Mouse (Mus musculus): ENCODE measurements around the gene Abcg1. TPM values are rescaled to one million over a fixed set of nuclear protein-coding genes. Genes with fewer than 3 reads are reported as not detected.
A peak's percentile ranks its signal among the peaks of the same experiment; 100 is the strongest.

Gene Abcg1
- polyA plus RNA-seq, 1 experiment from 2014 or later = 10.1 TPM

DNA sequence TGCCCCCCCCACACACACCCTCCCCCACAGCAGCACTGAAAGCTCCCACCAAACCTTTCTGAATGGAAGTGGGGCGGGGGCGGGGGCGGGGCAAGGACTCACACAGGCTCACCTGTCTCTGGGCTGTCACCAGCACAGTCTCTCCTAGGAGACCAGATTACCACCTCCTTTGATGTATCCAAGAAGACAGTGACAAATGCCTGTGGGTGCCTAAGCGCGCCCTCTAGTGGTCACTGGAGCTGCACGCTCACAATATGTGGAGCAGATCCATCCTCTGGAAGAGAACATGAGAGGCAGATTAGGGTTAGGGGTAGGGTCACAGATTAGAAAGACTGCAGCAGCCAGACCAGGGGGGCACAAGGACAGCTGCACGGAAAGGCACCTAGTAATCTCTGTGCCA lies 62.0 kb downstream of the Abcg1 start:
- Histone ChIP-seq H3K4me3 (ENCODE audit: low read depth, low read length) (no peak overlapping the region), H3K27me3 (ENCODE audit: control insufficient read depth, insufficient read depth, low read length) (no peaks in the 10 kb centered on the region), H3K4me1 (replicated peaks; ENCODE audit: control insufficient read depth, insufficient read depth, low read length) (0 out of 2 replicates have a peak, but pooled peaks cover 3% of the 10 kb centered on the region), H3K4me2 (ENCODE audit: low read depth, low read length, severe bottlenecking) (no peak overlapping the region), H3K36me3 (ENCODE audit: control insufficient read depth, insufficient read depth, low read length) (no peaks in the 10 kb centered on the region), H3K27ac (ENCODE audit: low read depth, low read length) (no peak overlapping the region), H3K9ac (ENCODE audit: low read length) (no peak overlapping the region), H3K9me3 (ENCODE audit: control insufficient read depth, low read length) (no peaks in the 10 kb centered on the region)
- ATAC-seq (replicated peaks; ENCODE audit: low FRiP score) (peak; percentile 44; the same call in 1 of the 2 replicates), DNase-seq (ENCODE audit: low spot score) (peak; percentile 91)
- 4% methylated on average over 7 of the region's 7 CpGs for WGBS

- Histone ChIP-seq H3K9me3 (ENCODE audit: control insufficient read depth, low read length) (no peaks in the 10 kb centered on the region), H3K9ac (ENCODE audit: low read length) (no peak overlapping the region), H3K27me3 (ENCODE audit: control insufficient read depth, insufficient read depth, low read length) (no peaks in the 10 kb centered on the region), H3K4me2 (ENCODE audit: low read depth, low read length, severe bottlenecking) (no peak overlapping the region), H3K27ac (ENCODE audit: low read depth, low read length) (no peak overlapping the region), H3K36me3 (ENCODE audit: control insufficient read depth, insufficient read depth, low read length) (no peaks in the 10 kb centered on the region), H3K4me1 (replicated peaks; ENCODE audit: control insufficient read depth, insufficient read depth, low read length) (peaks cover 3% of the 10 kb centered on the region; the same call in 1 of the 2 replicates), H3K4me3 (ENCODE audit: low read depth, low read length) (no peak overlapping the region)
- DNase-seq (ENCODE audit: low spot score) = peak; percentile 89
- ATAC-seq (replicated peaks; ENCODE audit: low FRiP score) = no peak
- 13% methylated on average over 8 of the region's 8 CpGs for WGBS
Observed at GRCm38 (mm10) chr17:31121975-31122374, 64.5 kb downstream of the Abcg1 start.

DNA sequence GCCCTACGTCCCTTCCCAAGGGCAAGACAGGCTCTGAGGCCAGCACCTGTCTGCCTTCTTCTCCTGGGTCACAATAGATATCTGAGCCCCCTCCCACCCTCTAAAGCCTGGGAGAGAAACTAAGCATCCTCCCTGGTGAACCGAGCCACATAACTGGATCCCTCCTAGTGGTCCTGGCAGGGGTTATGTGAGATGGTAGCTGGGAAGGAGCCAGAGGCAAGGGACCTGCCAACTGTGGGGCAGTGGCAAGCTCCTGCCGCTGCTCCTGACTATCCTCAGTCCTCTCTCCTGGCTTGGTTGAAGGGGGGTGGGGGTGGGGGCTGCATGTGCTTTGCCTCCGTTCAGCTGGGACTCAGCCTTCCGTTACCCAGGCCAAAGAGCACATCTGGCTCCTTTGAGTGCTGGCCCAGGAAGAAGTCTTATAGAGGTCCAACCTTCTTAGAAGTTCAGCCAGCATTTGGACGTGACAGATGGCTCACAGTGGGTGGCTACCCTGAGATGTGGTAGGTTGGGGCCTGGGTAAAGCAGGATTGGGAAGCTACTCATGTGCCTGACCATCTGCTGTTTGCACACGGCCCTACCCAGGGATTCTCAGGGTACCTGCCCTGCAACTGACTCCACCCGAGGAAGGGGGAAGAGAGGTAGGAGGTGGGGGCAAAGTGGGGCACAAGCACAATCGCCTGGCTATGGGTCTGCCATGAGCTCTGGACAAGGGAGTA lies 68.2 kb downstream of the Abcg1 start:
- H3K4me3 ChIP-seq (ENCODE audit: low read depth, low read length) = no peak overlapping the region
- DNase-seq (ENCODE audit: low spot score) (no peak), ATAC-seq (replicated peaks; ENCODE audit: low FRiP score) (0 out of 2 replicates have a peak, but pooled peaks have one; percentile 30)
- H3K27me3 ChIP-seq (ENCODE audit: control insufficient read depth, insufficient read depth, low read length) = no peaks in the 10 kb centered on the region
- WGBS = 57% methylated on average over 9 of the region's 9 CpGs
- H3K36me3 ChIP-seq (ENCODE audit: control insufficient read depth, insufficient read depth, low read length) = no peaks in the 10 kb centered on the region
- no peak overlapping the region for H3K9ac ChIP-seq (ENCODE audit: low read length)
- H3K4me1 ChIP-seq (replicated peaks; ENCODE audit: control insufficient read depth, insufficient read depth, low read length) = no peaks in the 10 kb centered on the region; the same call in 1 of the 2 replicates
- no peak overlapping the region for H3K4me2 ChIP-seq (ENCODE audit: low read depth, low read length, severe bottlenecking)
- no peaks in the 10 kb centered on the region for H3K9me3 ChIP-seq (ENCODE audit: control insufficient read depth, low read length)
- H3K27ac ChIP-seq (ENCODE audit: low read depth, low read length) = no peak overlapping the region

- Histone ChIP-seq H3K4me1 (replicated peaks; ENCODE audit: control insufficient read depth, insufficient read depth, low read length) (no peaks in the 10 kb centered on the region; the same call in 1 of the 2 replicates), H3K9ac (ENCODE audit: low read length) (no peak overlapping the region), H3K27ac (ENCODE audit: low read depth, low read length) (no peak overlapping the region), H3K36me3 (ENCODE audit: control insufficient read depth, insufficient read depth, low read length) (no peaks in the 10 kb centered on the region), H3K4me3 (ENCODE audit: low read depth, low read length) (no peak overlapping the region), H3K4me2 (ENCODE audit: low read depth, low read length, severe bottlenecking) (no peak overlapping the region), H3K27me3 (ENCODE audit: control insufficient read depth, insufficient read depth, low read length) (no peaks in the 10 kb centered on the region), H3K9me3 (ENCODE audit: control insufficient read depth, low read length) (no peaks in the 10 kb centered on the region)
- ATAC-seq (replicated peaks; ENCODE audit: low FRiP score) = no peak
- DNase-seq (ENCODE audit: low spot score) = no peak
- WGBS = 88% methylated on average over 9 of the region's 9 CpGs
Observed at GRCm38 (mm10) chr17:31128708-31129318, 71.3 kb downstream of the Abcg1 start.

GRCm38 (mm10) chr17:31129452-31129851 lies 72.0 kb downstream of the Abcg1 start, which contains the start of gene Tff3:
Gene Tff3 (minus strand): TSS chr17:31129646.
- H3K36me3 ChIP-seq (ENCODE audit: control insufficient read depth, insufficient read depth, low read length) = no peaks in the 10 kb centered on the region
- H3K27ac ChIP-seq (ENCODE audit: low read depth, low read length) = no peak within 1 kb of the TSS
- no peak within 1 kb of the TSS for H3K4me2 ChIP-seq (ENCODE audit: low read depth, low read length, severe bottlenecking)
- no peak within 1 kb of the TSS for H3K9ac ChIP-seq (ENCODE audit: low read length)
- DNase-seq (ENCODE audit: low spot score) = no peak
- H3K27me3 ChIP-seq (ENCODE audit: control insufficient read depth, insufficient read depth, low read length) = no peaks in the 10 kb centered on the region
- WGBS = 22% methylated on average over 2 of the region's 2 CpGs
- no peak for ATAC-seq (replicated peaks; ENCODE audit: low FRiP score)
- no peak within 1 kb of the TSS for H3K4me3 ChIP-seq (ENCODE audit: low read depth, low read length)
- no peaks in the 10 kb centered on the region; the same call in 1 of the 2 replicates for H3K4me1 ChIP-seq (replicated peaks; ENCODE audit: control insufficient read depth, insufficient read depth, low read length)
- H3K9me3 ChIP-seq (ENCODE audit: control insufficient read depth, low read length) = no peaks in the 10 kb centered on the region

DNA sequence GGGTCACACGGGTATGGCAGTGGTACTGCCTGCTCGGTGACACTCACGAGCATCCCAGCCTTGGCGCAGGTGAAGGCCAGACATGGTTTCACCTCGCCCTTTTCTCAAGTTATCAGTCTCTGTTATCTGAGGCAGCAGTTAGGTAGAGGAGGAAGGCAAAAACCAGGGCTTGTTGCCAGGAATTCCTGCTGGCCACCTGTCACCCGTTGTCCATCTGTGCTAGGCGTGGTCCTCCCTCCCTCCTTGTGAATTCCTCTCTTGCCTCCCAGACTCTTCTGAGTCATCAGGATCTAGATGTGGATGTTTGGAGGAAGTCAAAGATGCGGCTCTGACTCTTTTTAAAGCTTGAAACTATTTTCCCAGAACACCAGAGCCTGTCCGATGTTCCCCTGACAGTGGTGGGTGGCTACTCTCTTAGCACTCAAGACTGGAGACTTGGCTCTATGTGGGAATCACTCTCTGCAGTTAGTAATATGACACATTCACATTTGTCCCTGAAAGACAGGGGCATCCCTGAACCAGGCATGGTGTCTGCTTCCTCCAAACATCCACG lies 73.9 kb downstream of the Abcg1 start:
- Histone ChIP-seq H3K4me3 (ENCODE audit: low read depth, low read length) (no peak overlapping the region), H3K27ac (ENCODE audit: low read depth, low read length) (no peak overlapping the region), H3K27me3 (ENCODE audit: control insufficient read depth, insufficient read depth, low read length) (no peaks in the 10 kb centered on the region), H3K4me2 (ENCODE audit: low read depth, low read length, severe bottlenecking) (no peak overlapping the region), H3K9me3 (ENCODE audit: control insufficient read depth, low read length) (no peaks in the 10 kb centered on the region), H3K4me1 (replicated peaks; ENCODE audit: control insufficient read depth, insufficient read depth, low read length) (no peaks in the 10 kb centered on the region), H3K9ac (ENCODE audit: low read length) (no peak overlapping the region), H3K36me3 (ENCODE audit: control insufficient read depth, insufficient read depth, low read length) (no peaks in the 10 kb centered on the region)
- ATAC-seq (replicated peaks; ENCODE audit: low FRiP score) = no peak
- no peak for DNase-seq (ENCODE audit: low spot score)
- WGBS = 87% methylated on average over 10 of the region's 10 CpGs

DNA sequence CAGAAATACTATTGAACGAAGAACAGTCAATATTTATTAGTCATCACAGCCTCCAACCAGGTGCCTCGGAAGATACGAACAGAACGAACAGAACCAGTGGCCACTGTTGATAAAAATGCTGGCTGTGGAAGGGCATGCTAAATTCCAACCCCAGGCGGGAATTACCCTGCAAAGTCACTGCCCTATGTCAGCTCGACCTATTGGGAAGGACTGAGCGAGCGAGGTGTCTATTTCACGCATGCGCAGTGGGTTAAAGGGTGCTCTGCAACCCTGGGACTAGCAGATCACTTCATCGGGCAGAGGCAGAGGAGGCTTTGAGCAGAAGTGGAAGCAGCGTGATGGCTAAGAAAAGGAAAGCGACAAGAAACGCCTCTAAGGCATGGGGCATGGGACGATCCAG lies 76.3 kb downstream of the Abcg1 start:
- H3K27ac ChIP-seq (ENCODE audit: low read depth, low read length) = no peak overlapping the region
- no peaks in the 10 kb centered on the region for H3K27me3 ChIP-seq (ENCODE audit: control insufficient read depth, insufficient read depth, low read length)
- WGBS = 83% methylated on average over 15 of the region's 15 CpGs
- H3K36me3 ChIP-seq (ENCODE audit: control insufficient read depth, insufficient read depth, low read length) = no peaks in the 10 kb centered on the region
- ATAC-seq (replicated peaks; ENCODE audit: low FRiP score) (no peak), DNase-seq (ENCODE audit: low spot score) (no peak)
- H3K4me1 ChIP-seq (replicated peaks; ENCODE audit: control insufficient read depth, insufficient read depth, low read length) = no peaks in the 10 kb centered on the region
- no peak overlapping the region for H3K4me3 ChIP-seq (ENCODE audit: low read depth, low read length)
- no peaks in the 10 kb centered on the region for H3K9me3 ChIP-seq (ENCODE audit: control insufficient read depth, low read length)
- no peak overlapping the region for H3K9ac ChIP-seq (ENCODE audit: low read length)
- no peak overlapping the region for H3K4me2 ChIP-seq (ENCODE audit: low read depth, low read length, severe bottlenecking)

- no peak for ATAC-seq (replicated peaks; ENCODE audit: low FRiP score)
- H3K27ac ChIP-seq (ENCODE audit: low read depth, low read length) = no peak overlapping the region
- no peak overlapping the region for H3K9ac ChIP-seq (ENCODE audit: low read length)
- no peak for DNase-seq (ENCODE audit: low spot score)
- no peaks in the 10 kb centered on the region for H3K4me1 ChIP-seq (replicated peaks; ENCODE audit: control insufficient read depth, insufficient read depth, low read length)
- no peaks in the 10 kb centered on the region for H3K36me3 ChIP-seq (ENCODE audit: control insufficient read depth, insufficient read depth, low read length)
- no peaks in the 10 kb centered on the region for H3K27me3 ChIP-seq (ENCODE audit: control insufficient read depth, insufficient read depth, low read length)
- no peak overlapping the region for H3K4me3 ChIP-seq (ENCODE audit: low read depth, low read length)
- no peaks in the 10 kb centered on the region for H3K9me3 ChIP-seq (ENCODE audit: control insufficient read depth, low read length)
- WGBS = 80% methylated on average over 6 of the region's 6 CpGs
- H3K4me2 ChIP-seq (ENCODE audit: low read depth, low read length, severe bottlenecking) = no peak overlapping the region
Observed at GRCm38 (mm10) chr17:31134913-31135312, 77.4 kb downstream of the Abcg1 start.

All from forebrain, embryonic 11.5 days (tissue).